Mouse (Mus musculus): Measurements from ENCODE around the gene C1qa. TPM values are rescaled to one million over a fixed set of nuclear protein-coding genes. Genes with fewer than 3 reads are reported as not detected.

Gene C1qa
- total RNA-seq, 4 experiments from 2014 or later: 2.6 to 11.5 (median 6.7) TPM

DNA sequence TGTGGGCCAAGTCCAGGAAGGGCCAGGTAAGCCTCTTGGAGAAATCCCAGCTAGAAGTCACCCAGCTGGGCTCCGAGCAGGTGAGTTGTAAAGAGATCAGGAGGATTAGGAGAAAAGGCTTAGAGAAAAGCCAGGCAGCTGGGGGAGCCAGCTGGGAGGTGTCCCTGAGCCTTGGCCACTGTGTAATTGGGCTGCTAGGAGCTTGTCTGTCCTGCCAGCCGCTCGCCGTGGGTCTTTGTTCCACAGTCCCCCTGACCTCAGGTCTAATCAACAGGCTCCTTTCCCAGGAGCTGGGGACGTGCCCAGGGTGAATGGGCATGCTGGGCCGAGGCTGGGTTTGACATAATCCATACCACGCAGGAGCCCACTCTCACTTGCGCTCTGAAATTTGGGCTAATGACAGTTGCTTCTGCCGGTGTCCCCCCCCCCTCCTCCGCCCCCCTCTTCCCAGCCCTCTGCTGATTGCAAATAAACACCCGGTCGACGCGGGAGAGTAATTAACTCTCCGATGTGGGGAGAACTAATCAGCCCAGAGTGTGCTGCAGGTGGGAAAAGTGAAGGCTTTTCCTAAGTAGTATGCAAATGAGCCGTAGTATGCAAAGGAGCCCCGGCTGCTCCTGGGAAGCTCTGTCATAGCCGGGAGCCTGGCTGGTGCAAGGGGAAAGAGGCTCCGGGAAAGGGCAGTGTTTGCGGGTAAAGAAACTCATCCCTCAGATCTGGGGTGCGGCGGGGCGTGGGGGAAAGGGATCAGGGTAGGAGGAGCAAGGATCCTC is 6.3 kb upstream of the C1qa start:
- DNase-seq (ENCODE audit: low spot score in 2 of 2): no peak

DNA sequence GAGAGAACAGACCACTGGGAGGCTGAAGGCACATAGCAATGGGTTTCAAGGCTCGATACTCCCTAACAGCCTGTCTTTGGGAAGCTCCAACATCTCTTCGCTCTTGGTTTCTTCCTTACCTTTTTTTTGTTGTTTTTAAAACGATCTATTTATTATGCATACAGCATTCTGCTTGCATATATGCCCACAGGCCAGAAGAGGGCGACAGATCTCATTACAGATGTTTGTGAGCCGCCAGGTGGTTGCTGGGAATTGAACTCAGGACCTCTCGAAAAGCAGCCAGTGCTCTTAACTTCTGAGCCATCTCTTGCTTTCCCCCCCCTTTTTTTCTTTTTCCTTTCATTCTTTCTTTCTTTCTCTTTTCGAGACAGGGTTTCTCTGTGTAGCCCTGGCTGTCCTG is 551 bp upstream of the C1qa start:
- DNase-seq (ENCODE audit: low spot score in 2 of 2): no peak

DNA sequence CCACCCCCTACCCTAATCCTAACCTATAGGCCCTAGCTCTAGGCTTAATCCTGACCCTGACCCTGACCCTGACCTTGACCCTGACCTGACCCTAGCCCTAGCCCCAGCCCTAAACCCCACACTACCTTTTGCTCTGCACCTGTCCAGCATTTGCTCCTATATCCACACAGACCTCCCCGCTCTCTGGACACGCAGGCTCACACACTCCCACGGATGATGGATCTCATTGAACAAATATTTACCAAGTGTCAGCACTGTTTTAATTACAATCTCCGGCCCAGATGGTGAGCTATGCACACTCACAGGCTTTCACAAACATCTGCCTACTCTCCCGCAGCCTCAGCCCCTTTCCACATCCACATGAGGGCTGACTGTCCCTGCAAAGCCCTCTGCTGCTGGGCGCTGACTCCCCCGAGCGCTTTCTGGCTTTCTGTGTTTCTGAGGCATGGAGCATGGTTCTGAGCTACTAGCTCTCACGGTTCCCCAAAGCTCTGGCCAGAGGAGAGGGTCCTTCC is 462 bp downstream of the C1qa start:
- no peak for DNase-seq (ENCODE audit: low spot score in 2 of 2)

DNA sequence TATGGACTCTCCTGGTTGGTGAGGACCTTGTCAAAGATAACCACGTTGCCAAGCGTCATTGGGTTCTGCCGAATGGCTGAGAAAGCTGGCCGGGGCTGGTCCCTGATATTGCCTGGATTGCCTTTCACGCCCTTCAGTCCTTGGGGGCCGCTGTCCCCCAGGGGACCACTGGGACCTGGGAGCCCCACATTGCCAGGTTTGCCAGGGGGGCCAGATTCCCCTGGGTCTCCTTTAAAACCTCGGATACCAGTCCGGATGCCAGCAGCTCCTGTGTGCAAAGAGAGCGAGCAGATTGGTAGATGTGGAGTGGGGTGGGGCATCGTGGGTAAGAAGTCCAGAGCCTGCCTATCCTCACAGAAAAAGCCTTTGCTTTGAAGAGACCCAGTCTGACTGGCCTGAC is 2.1 kb downstream of the C1qa start:
- no peak for DNase-seq (ENCODE audit: low spot score in 2 of 2)

DNA sequence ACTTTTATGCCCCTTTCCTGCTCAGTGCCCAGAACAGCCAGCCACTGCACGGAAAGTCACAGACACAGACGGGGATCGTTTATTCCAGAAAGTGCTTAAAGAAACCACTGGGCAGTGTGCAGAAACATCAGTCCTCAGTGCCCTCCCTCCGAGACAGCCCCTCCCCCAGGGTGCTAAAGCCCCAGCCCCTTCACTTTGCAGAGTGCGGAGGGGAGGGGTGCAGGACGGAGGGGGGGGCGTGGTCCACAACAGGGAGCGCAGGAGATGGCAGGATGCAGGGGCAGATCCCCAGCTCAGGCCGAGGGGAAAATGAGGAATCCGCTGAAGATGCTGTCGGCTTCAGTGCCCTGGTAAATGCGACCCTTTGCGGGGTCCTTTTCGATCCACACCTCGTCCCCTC is 2.7 kb downstream of the C1qa start:
- DNase-seq (ENCODE audit: low spot score in 2 of 2): no peak

DNA sequence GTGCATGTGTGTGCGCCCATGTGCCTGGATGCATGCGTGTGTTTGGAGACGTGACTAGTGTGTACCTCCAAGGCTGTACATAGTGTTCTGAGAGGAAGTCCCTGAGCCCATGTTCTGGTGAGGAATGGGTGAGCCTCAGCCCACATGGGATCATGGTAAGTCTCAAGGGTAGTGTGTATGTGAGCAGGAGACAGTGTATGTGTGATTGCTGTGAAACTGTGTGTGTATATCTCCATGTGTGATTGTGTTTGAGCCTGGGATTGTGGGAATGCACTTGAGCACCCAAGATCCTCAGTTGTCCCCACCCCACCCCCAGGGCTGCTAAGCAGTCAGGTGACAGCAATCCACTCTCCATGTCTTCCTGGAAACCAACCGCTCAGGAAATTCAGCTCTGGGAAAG is 3.8 kb downstream of the C1qa start:
- DNase-seq (ENCODE audit: low spot score in 2 of 2): no peak

DNA sequence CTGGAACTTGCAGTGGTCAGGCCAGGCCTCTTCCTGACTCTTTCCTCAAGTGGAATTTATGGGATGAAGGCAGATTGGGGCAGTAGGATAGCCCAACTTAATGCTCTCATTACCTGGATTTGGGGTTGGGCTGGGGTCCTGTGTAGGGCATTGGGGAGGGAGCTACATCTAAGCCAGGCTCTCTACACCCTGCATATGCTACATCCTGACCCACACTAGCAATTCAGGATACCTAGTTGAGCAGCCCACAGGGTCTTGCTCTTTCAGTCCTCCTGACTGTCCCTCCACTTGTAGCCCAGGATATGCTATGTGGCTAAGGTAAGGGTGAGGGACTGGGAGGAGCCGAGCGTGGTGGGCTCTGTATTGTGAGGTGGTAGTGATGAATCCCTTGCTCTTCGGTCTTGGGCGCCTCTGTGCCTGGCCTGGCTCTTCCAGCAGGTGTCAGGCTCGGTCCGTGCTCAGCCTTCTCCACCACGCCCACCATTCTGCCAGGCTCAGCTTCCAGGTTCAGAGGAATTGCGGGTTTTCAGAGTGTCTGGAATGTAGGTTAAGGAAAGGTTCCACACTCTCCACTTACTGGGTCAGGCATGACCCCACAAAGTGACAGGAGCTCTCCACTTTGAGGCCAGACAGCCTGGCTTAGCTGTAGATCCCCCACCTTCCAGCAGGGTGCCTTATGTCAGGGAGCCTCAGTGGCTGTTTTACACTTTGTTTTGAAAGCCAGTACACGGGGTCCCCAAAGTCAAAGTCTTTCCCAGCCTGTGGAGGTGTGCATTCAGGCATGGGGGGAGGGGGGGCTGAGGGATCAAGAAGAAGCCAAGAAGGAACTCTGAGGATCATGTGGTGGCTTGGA is 4.7 kb downstream of the C1qa start:
- no peak for DNase-seq (ENCODE audit: low spot score in 2 of 2)

DNA sequence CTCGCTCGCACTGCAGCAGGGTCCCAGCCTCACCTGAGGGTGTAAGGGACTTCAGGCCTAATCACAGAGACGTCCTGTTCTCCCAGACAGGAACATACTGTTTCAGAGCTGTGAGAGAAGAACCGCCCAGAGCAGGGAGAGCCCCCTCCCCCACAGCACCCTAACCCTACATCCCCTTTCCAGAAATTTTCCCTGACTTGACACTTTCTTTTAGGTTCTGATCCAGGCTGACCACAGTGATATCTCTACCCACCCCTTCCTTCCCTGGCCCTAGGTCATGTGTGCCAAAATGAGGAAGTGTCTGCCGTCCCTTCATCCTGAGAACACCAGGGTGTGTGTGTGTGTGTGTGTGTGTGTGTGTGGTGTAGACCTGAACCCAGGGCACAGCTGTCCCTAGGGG is 5.8 kb downstream of the C1qa start, which contains the start of gene C1qc:
Gene C1qc (minus strand): TSS at position 255 of the 400 bp plus-strand sequence.
- DNase-seq (ENCODE audit: low spot score in 2 of 2): no peak

DNA sequence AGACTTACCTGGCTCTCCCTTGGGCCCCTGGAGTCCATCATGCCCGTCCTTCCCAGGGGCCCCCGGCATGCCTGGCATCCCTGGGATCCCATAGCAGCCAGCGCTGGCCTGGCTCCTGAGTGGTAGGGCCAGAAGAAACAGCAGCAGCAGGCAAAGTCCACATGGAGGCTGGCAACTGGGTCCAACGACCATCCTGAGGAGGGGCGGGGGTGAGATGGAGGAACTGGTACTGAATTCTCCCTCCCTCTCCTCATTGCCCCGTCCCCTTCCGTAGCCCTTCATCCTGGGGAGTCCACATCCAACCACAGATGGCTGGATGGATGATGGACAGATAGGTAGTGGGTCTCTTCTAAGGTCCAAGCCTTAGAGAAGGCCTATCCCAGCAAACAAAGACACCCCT is 6.2 kb downstream of the C1qa start:
- DNase-seq (ENCODE audit: low spot score in 2 of 2): no peak

DNA sequence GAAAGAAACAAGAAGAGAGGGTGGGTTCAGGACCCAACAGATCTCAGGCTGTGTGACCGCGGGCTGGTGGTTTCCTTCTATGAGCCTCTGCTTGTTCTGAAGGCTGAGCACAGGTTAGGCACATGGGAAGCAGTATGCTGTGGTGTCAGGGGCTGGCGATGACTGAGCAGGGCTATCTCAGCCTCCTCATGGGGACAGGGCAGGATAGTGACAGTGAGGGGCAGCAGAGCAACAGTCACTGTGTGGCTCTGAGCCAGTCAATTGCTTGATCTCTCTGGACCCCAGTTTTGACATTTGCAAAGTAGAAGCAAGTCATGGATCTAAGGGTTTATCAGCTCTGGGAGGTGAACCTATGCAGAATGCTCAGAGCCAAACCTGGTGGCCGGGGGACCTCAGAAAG is 7.5 kb downstream of the C1qa start:
- no peak for DNase-seq (ENCODE audit: low spot score in 2 of 2)

DNA sequence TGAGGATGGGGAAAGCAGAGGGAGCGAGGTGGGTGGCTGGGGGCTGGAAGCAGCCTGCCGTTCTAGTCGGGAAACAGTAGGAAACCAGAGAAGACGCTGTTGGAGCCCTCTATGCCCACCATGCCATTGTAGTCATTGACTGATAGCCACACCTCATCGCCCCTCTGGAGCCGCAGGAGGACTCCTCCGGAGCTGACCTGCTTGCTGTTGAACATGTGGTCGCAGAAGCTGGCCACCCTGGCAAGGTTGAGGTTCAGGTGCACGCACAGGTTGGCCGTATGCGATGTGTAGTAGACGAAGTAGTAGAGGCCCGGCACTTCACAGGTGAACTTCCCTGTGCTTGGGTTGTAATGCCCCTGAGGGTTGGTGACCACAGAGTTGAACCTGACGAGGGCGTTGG is 8.6 kb downstream of the C1qa start:
- DNase-seq (ENCODE audit: low spot score in 2 of 2): no peak

DNA sequence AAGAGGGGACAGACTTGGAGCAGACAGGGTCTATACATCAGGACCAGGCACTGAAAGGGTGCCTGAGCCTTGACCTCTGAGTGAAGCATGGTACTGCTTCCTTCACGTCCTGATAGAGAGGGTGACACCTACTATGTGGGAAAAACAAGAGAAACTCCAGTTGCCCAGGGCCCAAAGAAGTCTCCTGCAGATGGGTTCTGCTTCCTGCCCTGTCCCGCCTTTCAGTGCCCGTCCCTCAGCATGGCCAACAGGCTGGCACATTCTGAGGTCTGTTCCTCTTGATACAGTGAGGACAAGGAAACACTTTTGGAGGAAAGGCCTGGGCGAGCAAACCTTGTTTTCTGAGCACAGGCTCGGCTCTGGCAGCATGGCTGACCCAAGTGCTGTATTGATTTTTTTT is 10.9 kb downstream of the C1qa start:
- no peak for DNase-seq (ENCODE audit: low spot score in 2 of 2)

DNA sequence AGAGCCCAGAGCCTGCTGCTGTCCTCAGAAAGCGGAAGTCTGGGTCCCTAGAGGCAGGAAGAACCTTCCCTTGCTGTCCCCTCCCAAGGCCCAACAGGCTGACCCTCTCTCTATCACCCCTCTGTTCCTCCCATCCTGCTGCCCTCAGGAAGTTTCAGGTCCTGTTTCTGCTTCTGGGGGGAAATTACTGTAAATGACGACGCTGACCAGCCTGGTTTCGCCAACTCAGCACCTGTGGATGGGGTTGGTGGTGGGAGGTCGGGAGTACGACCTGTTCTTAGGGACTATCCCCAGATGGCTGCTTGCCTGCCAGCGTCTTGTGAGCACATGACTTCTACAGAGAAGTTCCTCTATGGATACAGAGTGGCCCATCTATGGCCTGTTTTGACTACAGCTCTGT is 12.5 kb downstream of the C1qa start, which contains the start of gene C1qb:
Gene C1qb (minus strand): TSS at position 87 of the 400 bp plus-strand sequence.
- DNase-seq (ENCODE audit: low spot score in 2 of 2): no peak

DNA sequence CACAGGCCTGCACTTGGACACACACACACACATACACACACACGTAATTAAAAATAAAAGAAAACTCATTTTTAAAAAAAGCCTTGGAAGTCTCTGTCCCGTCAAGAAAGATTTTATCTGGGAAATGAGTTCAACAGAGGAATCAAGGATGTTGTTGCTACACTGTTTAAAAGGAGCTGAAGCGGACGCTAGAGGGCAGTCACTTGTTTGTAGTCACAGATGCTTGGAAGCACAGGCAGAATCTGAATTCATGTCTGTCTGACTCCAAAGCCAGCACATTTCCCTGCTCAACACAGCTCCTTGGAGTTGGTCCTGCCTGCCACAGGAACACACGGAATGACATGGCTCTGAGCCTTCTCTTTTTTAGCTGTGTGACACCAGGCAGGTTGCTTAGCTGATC is 20.0 kb downstream of the C1qa start:
- no peak for DNase-seq (ENCODE audit: low spot score in 2 of 2)

DNA sequence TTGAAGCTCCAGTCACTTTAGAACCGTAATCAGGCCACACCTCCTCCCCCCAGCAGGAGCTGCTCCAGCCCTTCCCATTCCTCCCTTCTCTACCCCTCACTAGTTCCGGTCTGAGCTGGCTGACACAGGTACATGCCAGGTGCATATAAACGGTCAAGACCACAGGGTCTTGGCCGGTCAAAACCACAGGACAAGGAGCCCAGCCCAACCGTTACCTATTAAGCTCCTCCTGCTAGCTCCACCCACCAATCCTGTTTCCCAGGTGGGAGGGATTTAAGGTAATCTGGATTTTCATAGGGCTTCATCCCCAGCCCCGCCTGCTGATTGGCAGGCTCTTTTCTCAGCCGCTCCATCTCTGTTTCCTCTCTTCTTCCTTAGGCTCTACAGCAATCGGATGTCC is 20.4 kb downstream of the C1qa start:
- DNase-seq (ENCODE audit: low spot score in 2 of 2): no peak

DNA sequence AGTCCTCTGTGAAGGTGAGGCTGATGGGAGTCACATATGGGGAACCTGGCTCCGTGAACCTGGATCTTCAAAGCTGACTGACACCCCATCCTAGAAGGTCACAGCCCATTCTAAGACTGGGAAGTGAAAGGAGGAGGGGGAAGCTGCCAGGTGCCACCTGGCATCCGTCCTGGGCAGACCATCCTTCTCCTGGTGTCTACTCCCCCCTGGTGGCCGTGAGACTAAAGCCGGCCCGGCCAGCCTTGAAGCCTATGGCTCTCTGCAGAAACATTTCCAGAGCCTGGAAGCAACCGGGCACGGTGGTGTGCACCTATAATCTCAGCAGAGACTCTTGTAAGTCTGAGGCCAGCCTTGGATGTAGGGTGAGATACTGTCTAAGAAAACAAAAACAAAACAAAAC is 21.6 kb downstream of the C1qa start:
- DNase-seq (ENCODE audit: low spot score in 2 of 2): no peak

DNA sequence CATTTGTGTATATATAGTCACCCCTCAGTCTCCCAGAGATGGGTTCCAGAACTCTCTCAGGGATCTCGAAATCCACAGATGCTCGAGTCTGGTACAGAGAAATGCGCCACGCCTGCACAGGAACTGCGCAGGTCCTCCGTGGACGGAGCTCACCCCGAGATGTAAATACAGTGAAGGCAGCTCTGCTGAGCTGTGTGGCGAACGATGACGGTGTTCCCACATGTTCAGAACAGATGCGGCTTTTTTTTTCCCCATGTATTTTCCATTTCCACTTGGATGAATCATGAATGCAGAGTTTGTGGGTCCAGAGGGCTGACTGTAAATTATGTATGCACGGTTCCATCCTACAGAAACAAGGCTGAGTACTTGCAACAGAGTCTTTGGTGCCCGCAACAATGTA is 23.6 kb downstream of the C1qa start:
- no peak for DNase-seq (ENCODE audit: low spot score in 2 of 2)

DNA sequence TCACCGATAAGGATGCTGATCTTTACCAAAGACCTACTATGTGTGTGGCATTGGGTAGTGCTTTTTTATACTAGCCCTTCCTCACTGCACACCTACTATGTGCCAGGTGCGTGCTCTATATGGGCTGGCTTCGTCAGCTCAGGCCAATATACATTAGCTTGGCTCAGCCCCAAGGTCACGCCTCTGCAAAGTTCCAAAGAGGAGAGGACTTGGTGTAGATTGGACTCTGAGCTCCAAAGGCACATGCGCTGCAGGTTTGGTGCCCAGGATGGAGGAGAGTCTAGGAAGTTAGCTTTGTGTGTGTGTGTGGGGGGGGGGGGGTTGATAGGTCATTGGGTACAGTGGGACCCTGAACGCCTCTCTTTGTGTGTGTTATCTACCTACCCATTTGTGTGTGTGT is 30.2 kb downstream of the C1qa start:
- no peak for DNase-seq (ENCODE audit: low spot score in 2 of 2)

DNA sequence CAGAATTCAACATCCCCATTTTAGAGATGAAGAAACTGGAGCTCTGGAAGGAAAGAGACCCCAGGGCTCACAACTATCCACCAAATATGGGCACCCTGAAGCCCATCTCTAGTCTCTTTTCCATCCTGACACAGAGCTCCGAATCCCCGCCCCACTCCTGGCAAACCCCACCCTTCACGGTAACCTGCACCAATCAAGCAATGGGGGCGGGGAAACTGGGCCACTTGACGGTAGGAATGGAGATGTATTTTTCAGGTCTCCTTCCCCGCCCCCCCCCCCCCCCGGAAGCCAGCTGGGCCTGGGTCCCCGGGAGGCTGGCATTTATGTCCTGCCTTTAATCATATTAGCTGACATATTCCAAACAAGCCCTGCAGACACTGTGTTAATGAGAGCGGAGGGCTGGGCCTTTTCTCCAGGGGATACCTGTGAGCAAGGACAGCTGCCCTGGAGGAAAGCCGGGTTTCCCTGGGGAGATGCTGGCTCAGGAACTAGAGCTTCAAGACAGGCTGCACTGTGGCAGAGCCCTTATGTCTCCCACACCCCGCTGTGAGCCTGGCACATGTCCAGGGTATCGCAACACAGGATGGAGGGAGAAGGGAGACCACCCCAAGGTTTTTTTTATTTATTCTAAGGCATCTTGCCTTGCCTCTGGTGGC is 30.8 kb downstream of the C1qa start:
- DNase-seq (ENCODE audit: low spot score in 2 of 2): no peak

DNA sequence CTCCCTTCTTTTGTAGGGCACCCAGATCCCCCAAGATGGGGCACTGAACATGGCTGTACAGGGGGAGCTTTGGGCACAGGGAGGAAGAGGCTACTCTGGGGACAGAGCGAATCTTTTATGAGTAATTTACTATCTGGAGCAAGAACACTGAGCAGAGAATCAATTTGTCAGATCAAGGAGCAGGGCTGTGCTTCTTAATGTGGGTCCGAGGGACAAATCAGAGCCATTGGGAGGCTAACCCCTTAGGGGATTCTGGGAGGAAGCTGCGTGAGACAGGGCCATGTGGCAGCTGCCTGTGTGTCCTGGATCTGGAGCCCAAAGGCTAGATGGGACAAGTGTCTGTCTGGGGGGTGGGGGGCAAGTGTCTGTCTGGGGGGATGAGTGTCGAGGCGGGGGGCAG is 33.1 kb downstream of the C1qa start:
- DNase-seq (ENCODE audit: low spot score in 2 of 2): no peak

DNA sequence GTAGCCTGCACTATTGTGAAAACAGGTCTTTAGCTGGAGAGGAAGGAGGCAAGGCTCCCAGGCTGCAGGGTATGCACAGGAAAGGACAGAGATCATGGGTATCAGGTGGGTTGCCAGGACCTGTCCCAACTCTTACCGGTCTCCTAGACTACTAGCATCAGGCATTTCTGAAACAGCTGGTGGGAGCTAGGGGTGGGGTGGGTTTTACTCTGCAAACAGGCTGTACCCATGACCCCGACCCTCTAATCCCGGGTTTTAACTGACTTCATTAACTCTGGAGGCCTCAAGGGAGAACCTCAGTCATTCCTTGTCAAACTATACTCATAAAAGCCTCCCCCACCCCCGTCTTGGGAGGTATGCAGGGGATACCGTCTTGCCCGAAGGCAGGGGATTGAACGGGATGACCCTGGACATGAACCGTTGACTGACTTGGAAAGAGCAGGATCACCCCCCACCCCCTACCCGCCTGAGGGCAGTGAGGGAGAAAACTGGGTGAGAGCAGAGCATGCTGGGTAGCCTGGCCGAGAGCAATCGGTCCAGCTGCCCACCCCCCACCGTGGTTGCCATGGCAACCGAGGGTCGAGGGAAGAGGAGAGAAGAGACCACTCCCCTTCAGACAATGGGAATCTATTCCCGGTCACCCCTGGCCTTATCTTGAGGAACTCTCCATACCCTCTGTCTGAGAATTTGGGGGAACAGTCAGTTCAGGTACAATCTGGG is 33.7 kb downstream of the C1qa start:
- no peak for DNase-seq (ENCODE audit: low spot score in 2 of 2)

Measured in gastrocnemius, adult 8-10 months (tissue).